Mouse (Mus musculus) C2C12 (cell line): ENCODE results near the gene Ror1. TPM values are rescaled to one million over a fixed set of nuclear protein-coding genes. Genes with fewer than 3 reads are reported as not detected.

ENCODE experiments used
- H3K27me3 ChIP-seq: one replicate; pipeline ENCODE4 v1.6.1; 2011; ENCODE audit not compliant: control insufficient read depth, insufficient read depth, insufficient read length
- H3K36me3 ChIP-seq: one replicate; pipeline ENCODE4 v1.6.1; 2011; ENCODE audit not compliant: control insufficient read depth, insufficient read depth
- H3K4me3 ChIP-seq: one replicate; pipeline ENCODE4 v1.5.1; 2011; ENCODE audit warnings: mild to moderate bottlenecking, control low read depth; ENCODE audit not compliant: poor library complexity, insufficient read depth, severe bottlenecking
- H3K79me2 ChIP-seq: one replicate; pipeline ENCODE4 v1.6.1; 2011; ENCODE audit not compliant: control insufficient read depth, insufficient read depth
- H3K79me3 ChIP-seq: one replicate; pipeline ENCODE4 v1.6.1; 2011; ENCODE audit warnings: low read depth, control low read depth
- H3ac ChIP-seq: one replicate; pipeline ENCODE3; 2011; ENCODE audit warnings: low read depth; ENCODE audit not compliant: control insufficient read depth, insufficient read length
- CEBPB ChIP-seq: IDR thresholded peaks from one replicate; pipeline ENCODE4 v1.6.1; 2011; ENCODE audit warnings: low read depth, mild to moderate bottlenecking, control low read depth, moderate library complexity
- CTCF ChIP-seq: IDR thresholded peaks from one replicate; pipeline ENCODE4 v1.5.1; 2011; ENCODE audit not compliant: control insufficient read depth, insufficient read depth, insufficient read length
- FOSL1 ChIP-seq: IDR thresholded peaks from one replicate; pipeline ENCODE4 v1.8.0; 2011; ENCODE audit warnings: mild to moderate bottlenecking, low read length; ENCODE audit not compliant: poor library complexity, insufficient read depth, severe bottlenecking
- MAX ChIP-seq: IDR thresholded peaks from one replicate; pipeline ENCODE4 v1.6.1; 2011; ENCODE audit warnings: mild to moderate bottlenecking, control low read depth
- MYOD1 ChIP-seq: IDR thresholded peaks from one replicate; pipeline ENCODE4 v1.6.1; 2011; ENCODE audit warnings: low read depth; ENCODE audit not compliant: control insufficient read depth, insufficient read length
- MYOG ChIP-seq: IDR thresholded peaks from one replicate; pipeline ENCODE4 v1.6.1; 2011; ENCODE audit not compliant: control insufficient read depth, insufficient read length; ENCODE audit errors: extremely low read depth
- USF1 ChIP-seq: IDR thresholded peaks from one replicate; pipeline ENCODE4 v1.6.1; 2011; ENCODE audit warnings: low read depth, mild to moderate bottlenecking, control low read depth, moderate library complexity
- polyA plus RNA-seq: library from polyadenylated mRNA; unstranded; fragments of >200 nt; fragmentation: generic; extraction: Trizol; gene quantifications from one replicate; pipeline ENCODE4 v1.2.1, GENCODE M21; 2012; ENCODE audit warnings: missing spikeins

Ror1 gene
- polyA plus RNA-seq, 1 experiment: 0.04 TPM

DNA sequence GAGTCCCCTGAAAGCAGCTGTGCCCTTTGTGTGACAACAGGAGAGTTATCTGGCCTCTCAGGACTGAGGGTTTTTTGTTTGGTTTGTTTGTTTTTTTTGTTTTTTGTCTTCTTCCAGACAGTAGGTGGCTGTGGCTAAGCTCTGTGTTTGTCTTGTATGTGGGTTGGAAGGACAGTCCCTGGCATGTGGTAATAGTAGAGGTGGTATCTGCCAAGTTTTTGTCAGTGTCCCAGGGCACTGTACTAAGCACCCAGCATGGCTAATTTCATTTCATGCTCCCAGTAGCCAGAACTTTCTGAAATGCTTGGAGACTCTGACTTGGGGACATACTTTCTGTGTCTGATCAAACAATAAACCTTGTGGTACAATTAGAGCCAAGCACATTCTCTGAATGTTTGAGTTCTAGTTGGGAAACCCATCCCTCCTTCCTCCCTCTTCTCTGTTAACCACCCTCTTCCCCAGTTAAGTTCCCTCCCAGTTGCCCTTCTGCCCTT is 256.3 kb downstream of the Ror1 start:
- H3K79me3 ChIP-seq: no peaks in the 10 kb centered on the region
- TF ChIP-seq CTCF: no peak
- TF ChIP-seq MYOG: no peak
- no peak for TF ChIP-seq CEBPB
- TF ChIP-seq FOSL1: no peak
- H3ac ChIP-seq: no peak overlapping the region
- H3K36me3 ChIP-seq: no peaks in the 10 kb centered on the region
- H3K4me3 ChIP-seq: no peak overlapping the region
- no peaks in the 10 kb centered on the region for H3K79me2 ChIP-seq
- no peaks in the 10 kb centered on the region for H3K27me3 ChIP-seq

- no peak for TF ChIP-seq MYOG
- TF ChIP-seq FOSL1: no peak
- TF ChIP-seq CEBPB: no peak
- TF ChIP-seq CTCF: no peak
- TF ChIP-seq MAX: no peak
- no peak for TF ChIP-seq USF1
- no peak for TF ChIP-seq MYOD1
- Histone ChIP-seq H3K36me3 (no peaks in the 10 kb centered on the region), H3ac (no peak overlapping the region), H3K79me3 (no peaks in the 10 kb centered on the region), H3K79me2 (no peaks in the 10 kb centered on the region), H3K4me3 (no peak overlapping the region), H3K27me3 (no peaks in the 10 kb centered on the region)
Observed at GRCm38 (mm10) chr4:100355566-100355965, 260.0 kb downstream of the Ror1 start.

- Histone ChIP-seq H3K4me3 (no peak overlapping the region), H3K79me2 (no peaks in the 10 kb centered on the region), H3K36me3 (no peaks in the 10 kb centered on the region), H3K79me3 (no peaks in the 10 kb centered on the region), H3ac (no peak overlapping the region), H3K27me3 (no peaks in the 10 kb centered on the region)
- TF ChIP-seq CTCF: no peak
- TF ChIP-seq MAX: no peak
- TF ChIP-seq CEBPB: no peak
- TF ChIP-seq MYOG: no peak
- TF ChIP-seq FOSL1: no peak
- no peak for TF ChIP-seq MYOD1
- no peak for TF ChIP-seq USF1
Observed at GRCm38 (mm10) chr4:100357881-100358589, 262.4 kb downstream of the Ror1 start.

GRCm38 (mm10) chr4:100363666-100364065 is 268.1 kb downstream of the Ror1 start:
- Histone ChIP-seq H3K27me3 (no peaks in the 10 kb centered on the region), H3ac (no peak overlapping the region), H3K79me2 (no peaks in the 10 kb centered on the region), H3K79me3 (no peaks in the 10 kb centered on the region), H3K36me3 (no peaks in the 10 kb centered on the region), H3K4me3 (no peak overlapping the region)
- no peak for TF ChIP-seq CTCF
- TF ChIP-seq MYOG: no peak
- no peak for TF ChIP-seq MYOD1
- no peak for TF ChIP-seq MAX
- TF ChIP-seq USF1: no peak
- TF ChIP-seq FOSL1: no peak
- no peak for TF ChIP-seq CEBPB

GRCm38 (mm10) chr4:100368691-100369090 is 273.1 kb downstream of the Ror1 start:
- Histone ChIP-seq H3K27me3 (no peaks in the 10 kb centered on the region), H3ac (no peak overlapping the region)
- TF ChIP-seq MYOG: no peak
- TF ChIP-seq FOSL1: no peak
- no peak for TF ChIP-seq CTCF

More at GRCm38 (mm10) chr4:100368691-100369090, 273.1 kb downstream of the Ror1 start:
- Histone ChIP-seq H3K4me3 (no peak overlapping the region), H3K79me2 (no peaks in the 10 kb centered on the region), H3K36me3 (no peaks in the 10 kb centered on the region), H3K79me3 (no peaks in the 10 kb centered on the region)
